Mouse (Mus musculus) erythroid progenitor cell, adult 5-6 weeks (primary cell): Measurements from ENCODE around the gene Lrrc72. TPM values are rescaled to one million over a fixed set of nuclear protein-coding genes. Genes with fewer than 3 reads are reported as not detected.

Experiments used
- ATAC-seq: replicated peaks from 2 replicates; pipeline ENCODE4 v1.8.0; 2016; ENCODE audit warnings: moderate number of reproducible peaks, mild to moderate bottlenecking, moderate TSS enrichment, inconsistent platforms; ENCODE audit not compliant: poor library complexity, low FRiP score, severe bottlenecking
- total RNA-seq, 2 experiments: library from RNA; stranded (forward) in 1 of 2; stranded (reverse) in 1 of 2; fragments of 150-400 nt in 1 of 2; fragments of 186-747, 209-891 nt in 1 of 2; gene quantifications; 2 replicates each; pipeline versions ENCODE4 v1.2.3 to v1.2.4; 2015 to 2017; ENCODE audit warnings: low replicate concordance in 2 of 2

Lrrc72 gene
- total RNA-seq (2015; ENCODE audit: low replicate concordance) (not detected in 2 replicates), total RNA-seq (2017; ENCODE audit: low replicate concordance) (not detected in 2 replicates)

GRCm38 (mm10) chr12:36253298-36253697, at the start of gene Lrrc72:
Gene Lrrc72 (minus strand): TSS chr12:36253398.
- ATAC-seq, result no peak

GRCm38 (mm10) chr12:36302326-36302725, 49.1 kb upstream of the Lrrc72 start:
- ATAC-seq, result no peak

GRCm38 (mm10) chr12:36291346-36291745, 38.1 kb upstream of the Lrrc72 start:
- no peak for ATAC-seq

- ATAC-seq, result no peak
Observed at GRCm38 (mm10) chr12:36290465-36290864, 37.3 kb upstream of the Lrrc72 start.

GRCm38 (mm10) chr12:36289634-36290033, 36.4 kb upstream of the Lrrc72 start:
- no peak for ATAC-seq

GRCm38 (mm10) chr12:36274823-36275222, 21.6 kb upstream of the Lrrc72 start:
- no peak for ATAC-seq

- no peak for ATAC-seq
Observed at GRCm38 (mm10) chr12:36267670-36268246, 14.6 kb upstream of the Lrrc72 start.

GRCm38 (mm10) chr12:36262116-36262721, 9.0 kb upstream of the Lrrc72 start:
- ATAC-seq, result no peak

GRCm38 (mm10) chr12:36255413-36255812, 2.2 kb upstream of the Lrrc72 start:
- ATAC-seq, result no peak

- no peak for ATAC-seq
Observed at GRCm38 (mm10) chr12:36241171-36241570, 12.0 kb downstream of the Lrrc72 start.

GRCm38 (mm10) chr12:36231386-36231785, 21.8 kb downstream of the Lrrc72 start:
- ATAC-seq, result no peak

GRCm38 (mm10) chr12:36224392-36224791, 28.8 kb downstream of the Lrrc72 start:
- ATAC-seq, result no peak

GRCm38 (mm10) chr12:36216905-36217304, 36.3 kb downstream of the Lrrc72 start:
- ATAC-seq, result no peak

- no peak for ATAC-seq
Observed at GRCm38 (mm10) chr12:36216230-36216629, 37.0 kb downstream of the Lrrc72 start.

GRCm38 (mm10) chr12:36215149-36215480, 38.1 kb downstream of the Lrrc72 start:
- ATAC-seq, result no peak

- no peak for ATAC-seq
Observed at GRCm38 (mm10) chr12:36214389-36215148, 38.6 kb downstream of the Lrrc72 start.

GRCm38 (mm10) chr12:36210096-36210495, 43.1 kb downstream of the Lrrc72 start:
- no peak for ATAC-seq

- ATAC-seq, result no peak
Observed at GRCm38 (mm10) chr12:36208456-36208855, 44.7 kb downstream of the Lrrc72 start.

GRCm38 (mm10) chr12:36207800-36208148, 45.4 kb downstream of the Lrrc72 start:
- ATAC-seq, result no peak

GRCm38 (mm10) chr12:36207072-36207799, 46.0 kb downstream of the Lrrc72 start:
- ATAC-seq, result no peak
